Mouse (Mus musculus): ENCODE data around the gene Slc35c1.

- TF ChIP-seq CTCF (conservative IDR thresholded peaks at IDR 0.05; ENCODE audit: insufficient read depth, insufficient read length, low read depth, low read length): no peak
- TF ChIP-seq POLR2A (IDR thresholded peaks at IDR 0.05; ENCODE audit: low read depth, low read length): no peak
Observed at GRCm38 (mm10) chr2:92458481-92458880, 1.9 kb downstream of the Slc35c1 start.

All from kidney, adult 2 months (tissue).